Mouse (Mus musculus) CH12F3 (cell line): Measurements from ENCODE around the gene Ddx4.

Source experiments
- in situ Hi-C: fragments of 300-500 bp; cut with MboI; formaldehyde crosslinking; loops from 2 replicates; pipeline ENCODE4 v1.14.3; 2020; ENCODE audit warnings: low sequenced_read_pairs

Ddx4 gene

GRCm38 (mm10) chr13:112560554-112561138 is 91.6 kb downstream of the Ddx4 start:
- in situ Hi-C loops, result no loop called here

DNA sequence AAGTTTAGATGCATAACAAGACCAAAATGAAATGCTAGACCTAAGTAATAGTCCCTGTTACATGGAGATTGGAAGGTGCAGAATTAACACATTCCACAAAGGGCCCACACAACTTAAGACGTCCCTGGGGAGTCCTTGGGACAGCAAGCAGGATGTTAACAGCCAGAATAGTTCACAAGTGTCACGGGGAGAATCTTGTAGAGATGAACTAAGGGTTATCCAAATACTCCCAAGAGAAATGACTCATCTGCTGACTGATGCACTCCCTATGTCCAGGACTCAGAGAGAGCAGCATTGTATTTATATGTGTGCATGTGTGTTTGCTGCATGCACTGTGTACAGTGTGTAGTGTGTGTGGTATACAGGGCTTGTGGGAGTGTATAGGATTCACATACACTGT is 95.8 kb downstream of the Ddx4 start:
- in situ Hi-C loops, result no loop called here

DNA sequence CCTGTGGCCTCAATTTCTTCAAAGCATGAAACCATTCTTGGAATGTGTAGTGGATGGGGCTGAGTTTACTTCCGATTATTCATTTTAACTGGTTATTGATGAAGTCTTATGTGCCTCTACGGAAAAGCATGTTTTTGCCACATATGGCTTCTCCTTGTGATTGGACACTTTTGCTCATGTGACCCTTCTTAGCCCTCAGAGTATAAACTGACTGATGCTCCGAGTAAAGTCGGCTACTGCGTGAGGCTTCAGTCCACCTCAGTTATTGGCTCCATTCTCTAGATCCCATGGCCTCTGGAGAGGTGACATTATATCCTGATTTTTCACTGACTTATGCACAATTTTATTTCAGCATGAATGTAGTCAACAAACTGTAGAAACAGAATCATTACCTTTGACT is 99.0 kb downstream of the Ddx4 start:
- in situ Hi-C loops, result no loop called here

DNA sequence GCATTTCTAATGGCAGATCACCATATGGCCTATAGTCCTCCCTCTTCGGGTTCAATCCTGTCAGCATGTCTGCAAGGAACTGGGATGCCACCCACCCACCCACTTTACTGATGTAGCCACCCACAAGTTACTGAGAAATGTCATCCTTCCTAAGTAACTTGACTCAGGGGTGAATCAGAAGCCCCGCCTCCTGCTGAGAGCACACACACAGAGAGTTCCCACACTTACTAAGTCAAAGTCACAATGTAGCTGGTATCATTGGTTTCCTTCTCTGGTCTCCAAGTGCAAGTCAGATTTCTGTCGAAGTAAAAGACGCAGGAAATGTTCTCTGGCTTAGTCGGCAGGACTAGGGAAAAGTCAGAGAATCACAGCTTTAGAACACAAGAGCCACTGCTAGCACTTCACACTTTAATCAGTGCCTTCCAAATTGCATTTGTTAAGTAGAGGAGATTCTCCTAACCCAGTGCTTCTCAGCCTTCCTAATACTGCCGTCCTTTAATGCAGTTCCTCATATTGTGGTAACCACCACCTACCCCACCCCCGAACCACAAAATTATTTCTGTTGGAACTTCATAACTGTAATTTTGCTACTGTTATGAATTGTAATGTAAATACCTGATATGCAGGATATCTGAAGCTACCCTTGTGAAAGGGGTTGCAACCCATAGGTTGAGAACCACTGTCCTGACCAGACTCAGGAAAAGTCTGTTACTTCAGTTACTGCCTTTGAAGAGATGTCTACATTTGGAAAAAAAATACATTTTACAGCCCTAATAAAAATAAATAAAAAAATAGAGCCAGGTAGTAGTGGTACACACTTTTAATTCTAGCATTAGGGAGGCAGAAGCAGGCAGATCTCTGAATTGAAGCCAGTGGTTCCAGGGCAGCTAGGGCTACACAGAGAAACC is 100.4 kb downstream of the Ddx4 start:
- in situ Hi-C loops, result no loop called here
